Mouse (Mus musculus) kidney, adult 8-10 months (tissue): Measurements from ENCODE around the gene Pias4.

Experiments
- DNase-seq, 2 experiments: peaks; one replicate each; pipeline ENCODE4 v3.0.0; 2022

The Pias4 gene

GRCm38 (mm10) chr10:81138131-81138782 lies 29.5 kb downstream of the Pias4 start:
- no peak for DNase-seq

GRCm38 (mm10) chr10:81137252-81138130 lies 30.2 kb downstream of the Pias4 start:
- DNase-seq, result peak; percentile 99

GRCm38 (mm10) chr10:81136706-81137231 lies 31.0 kb downstream of the Pias4 start:
- peak; percentile 89 to 91 for DNase-seq

- peak; percentile 70 to 73 for DNase-seq
Measured at GRCm38 (mm10) chr10:81135831-81136705, 31.7 kb downstream of the Pias4 start.

- DNase-seq, result peak; percentile 72 to 74
Measured at GRCm38 (mm10) chr10:81134966-81135681, 32.6 kb downstream of the Pias4 start, which contains the start of gene Zbtb7a. TSS of gene Zbtb7a (plus strand) at chr10:81135220.

- peak; percentile 86 to 88 for DNase-seq
Measured at GRCm38 (mm10) chr10:81134181-81134587, 33.5 kb downstream of the Pias4 start.

GRCm38 (mm10) chr10:81123500-81123899 lies 44.2 kb downstream of the Pias4 start:
- DNase-seq, result no peak

- DNase-seq, result no peak
Measured at GRCm38 (mm10) chr10:81122889-81123288, 44.8 kb downstream of the Pias4 start.

GRCm38 (mm10) chr10:81120650-81121049 lies 47.1 kb downstream of the Pias4 start:
- no peak for DNase-seq

GRCm38 (mm10) chr10:81119625-81120024 lies 48.1 kb downstream of the Pias4 start:
- DNase-seq, result no peak

GRCm38 (mm10) chr10:81112946-81113345 lies 54.8 kb downstream of the Pias4 start:
- no peak for DNase-seq

- DNase-seq, result peak; percentile 82 to 89
Measured at GRCm38 (mm10) chr10:81106113-81106721, 61.5 kb downstream of the Pias4 start.

- DNase-seq, result peak; percentile 96 to 97
Measured at GRCm38 (mm10) chr10:81105565-81106112, 62.1 kb downstream of the Pias4 start, which contains the start of gene Map2k2. TSS of gene Map2k2 (plus strand) at chr10:81105915.
